In genomic region chr5:3152149-3152865, GRCm38 (mm10) we compare ENCODE assay signal across 8 mouse cellular contexts.
DNase-seq lines count a peak whose midpoint lies in the region; ATAC-seq and TF ChIP-seq lines count a peak whose summit lies in the region.
"Not testable (repeated sequence)": the region's sequence is repeated elsewhere in the genome, so short reads cannot be mapped to it uniquely, and the experiment has no call there.

No protein-coding gene starts in this region.

- peak overlapping the region; percentile 19 for H3K4me3 ChIP-seq in liver, embryonic 16.5 days (ENCODE audit: low read depth, low read length)
- H3K4me3 ChIP-seq in stomach, embryonic 15.5 days (replicated peaks): peak overlapping the region; percentile 31

- intact Hi-C loops in heart, postnatal 25 days (cut with DNase I): loop anchor here (5.0 kb wide), 1 partner anchor 190 kb away; the partner anchor contains the start of gene Cdk6

- not testable (repeated sequence) for H3K9me3 ChIP-seq in liver, embryonic 16.5 days (replicated peaks; ENCODE audit: control insufficient read depth, low read length); stomach, embryonic 15.5 days

- H3K27me3 ChIP-seq in liver, embryonic 16.5 days (ENCODE audit: control insufficient read depth, insufficient read depth, low read depth, low read length); stomach, embryonic 15.5 days (replicated peaks): not testable (repeated sequence)

- H3K4me2 ChIP-seq in liver, embryonic 16.5 days (ENCODE audit: low read depth, low read length): peak overlapping the region; percentile 36
- H3K4me2 ChIP-seq in stomach, embryonic 15.5 days: peak overlapping the region; percentile 57

- not testable (repeated sequence) for H3K4me1 ChIP-seq in liver, embryonic 16.5 days (ENCODE audit: control insufficient read depth, low read depth, low read length); stomach, embryonic 15.5 days

- DNase-seq in CD4-positive helper T cell, adult 2 months (ENCODE audit: low read depth, low spot score): peak; percentile 70
- peak; percentile 84 for DNase-seq in brain, embryonic 14.5 days (ENCODE audit: low read depth)
- DNase-seq in forelimb bud, embryonic 11.5 days (ENCODE audit: low read depth, low spot score): peak; percentile 2
- DNase-seq in heart, postnatal 25 days (ENCODE audit: low spot score): peak; percentile 26
- peak; percentile 64 to 80 for DNase-seq in layer of hippocampus, adult 18-20 months (ENCODE audit: low spot score in 2 of 2)
- DNase-seq in natural killer cell, adult 2 months (ENCODE audit: low spot score in 2 of 2): peak; percentile 57 to 70

- ATAC-seq in liver, embryonic 16.5 days (ENCODE audit: low read depth): not testable (repeated sequence)
- ATAC-seq in stomach, embryonic 15.5 days (ENCODE audit: insufficient read depth, low FRiP score, low read depth): peak; percentile 43; the same call in 1 of the 2 replicates

- not testable (repeated sequence) for TF ChIP-seq POLR2A in brain, embryonic 14.5 days (IDR thresholded peaks at IDR 0.05; ENCODE audit: borderline replicate concordance, extremely low read depth, insufficient read depth, insufficient read length, poor library complexity, severe bottlenecking)

- TF ChIP-seq CTCF in brain, embryonic 14.5 days (IDR thresholded peaks at IDR 0.05; ENCODE audit: borderline replicate concordance, extremely low read depth, insufficient read depth, insufficient read length): not testable (repeated sequence)

- H3K9ac ChIP-seq in liver, embryonic 16.5 days (ENCODE audit: low read depth, low read length); stomach, embryonic 15.5 days: not testable (repeated sequence)

- H3K27ac ChIP-seq in liver, embryonic 16.5 days (ENCODE audit: low read length); stomach, embryonic 15.5 days: not testable (repeated sequence)

- 23% methylated on average over 26 of the region's 26 CpGs for WGBS in liver, embryonic 16.5 days (ENCODE audit: insufficient replicate concordance)
- 22% methylated on average over 26 of the region's 26 CpGs for WGBS in stomach, embryonic 15.5 days

- H3K36me3 ChIP-seq in liver, embryonic 16.5 days (ENCODE audit: control insufficient read depth, insufficient read depth); stomach, embryonic 15.5 days: not testable (repeated sequence)

Comparison
In these comparisons a context has a peak if more than half of its experiments do, and no peak if none do; other contexts are left out.
1. DNase-seq: peak in every context shown above with its lines; median percentile 84 in brain, embryonic 14.5 days; 72 in layer of hippocampus, adult 18-20 months; 70 in CD4-positive helper T cell, adult 2 months; 64 in natural killer cell, adult 2 months; 26 in heart, postnatal 25 days; 2 in forelimb bud, embryonic 11.5 days.